Mouse (Mus musculus): ENCODE data around the gene Elp4. TPM values are rescaled to one million over a fixed set of nuclear protein-coding genes. Genes with fewer than 3 reads are reported as not detected.

Elp4 gene
- polyA plus RNA-seq, 1 experiment from 2014 or later, result 22.8 TPM

- WGBS, result 87% methylated on average over 6 of the region's 6 CpGs
- H3K4me1 ChIP-seq (replicated peaks; ENCODE audit: insufficient read depth, low read length), result no peaks in the 10 kb centered on the region
- no peak overlapping the region for H3K4me3 ChIP-seq (replicated peaks; ENCODE audit: low read depth, low read length)
- H3K4me2 ChIP-seq (ENCODE audit: low read length), result no peak overlapping the region
- no peaks in the 10 kb centered on the region for H3K9me3 ChIP-seq (replicated peaks; ENCODE audit: low read length)
- no peak overlapping the region for H3K27ac ChIP-seq
- DNase-seq (ENCODE audit: low spot score) (no peak), ATAC-seq (replicated peaks; ENCODE audit: low FRiP score, low read depth) (no peak)
- no peak for TF ChIP-seq CTCF (IDR thresholded peaks at IDR 0.05; ENCODE audit: low read depth)
- H3K9ac ChIP-seq (ENCODE audit: low read depth, low read length), result no peak overlapping the region
- H3K36me3 ChIP-seq (ENCODE audit: insufficient read depth, low read length), result no peaks in the 10 kb centered on the region
- H3K27me3 ChIP-seq (ENCODE audit: insufficient read depth, low read length), result no peaks in the 10 kb centered on the region
Observed at GRCm38 (mm10) chr2:105801536-105801935, 102.8 kb downstream of the Elp4 start.

- DNase-seq (ENCODE audit: low spot score), result peak; percentile 8
- 34% methylated on average over 1 of the region's 1 CpGs for WGBS
- ATAC-seq (replicated peaks; ENCODE audit: low FRiP score, low read depth), result no peak
- H3K4me1 ChIP-seq (replicated peaks; ENCODE audit: insufficient read depth, low read length), result no peaks in the 10 kb centered on the region
- H3K4me3 ChIP-seq (replicated peaks; ENCODE audit: low read depth, low read length), result no peak overlapping the region
- H3K9me3 ChIP-seq (replicated peaks; ENCODE audit: low read length), result no peaks in the 10 kb centered on the region
- no peak overlapping the region for H3K27ac ChIP-seq
- H3K36me3 ChIP-seq (ENCODE audit: insufficient read depth, low read length), result no peaks in the 10 kb centered on the region
- H3K4me2 ChIP-seq (ENCODE audit: low read length), result no peak overlapping the region
- TF ChIP-seq CTCF (IDR thresholded peaks at IDR 0.05; ENCODE audit: low read depth), result no peak
- no peak overlapping the region for H3K9ac ChIP-seq (ENCODE audit: low read depth, low read length)
- H3K27me3 ChIP-seq (ENCODE audit: insufficient read depth, low read length), result no peaks in the 10 kb centered on the region
Observed at GRCm38 (mm10) chr2:105800694-105801093, 103.7 kb downstream of the Elp4 start.

GRCm38 (mm10) chr2:105799840-105800239 lies 104.5 kb downstream of the Elp4 start:
- DNase-seq (ENCODE audit: low spot score), result peak; percentile 18
- H3K36me3 ChIP-seq (ENCODE audit: insufficient read depth, low read length), result no peaks in the 10 kb centered on the region
- H3K4me3 ChIP-seq (replicated peaks; ENCODE audit: low read depth, low read length), result no peak overlapping the region
- no peak overlapping the region for H3K9ac ChIP-seq (ENCODE audit: low read depth, low read length)
- H3K4me1 ChIP-seq (replicated peaks; ENCODE audit: insufficient read depth, low read length), result no peaks in the 10 kb centered on the region
- no peak overlapping the region for H3K27ac ChIP-seq
- H3K4me2 ChIP-seq (ENCODE audit: low read length), result no peak overlapping the region
- peak; percentile 53 for TF ChIP-seq CTCF (IDR thresholded peaks at IDR 0.05; ENCODE audit: low read depth)
- no peaks in the 10 kb centered on the region for H3K27me3 ChIP-seq (ENCODE audit: insufficient read depth, low read length)
- WGBS, result 76% methylated on average over 2 of the region's 2 CpGs
- ATAC-seq (replicated peaks; ENCODE audit: low FRiP score, low read depth), result no peak
- H3K9me3 ChIP-seq (replicated peaks; ENCODE audit: low read length), result no peaks in the 10 kb centered on the region

- Histone ChIP-seq H3K27me3 (ENCODE audit: insufficient read depth, low read length) (no peaks in the 10 kb centered on the region), H3K36me3 (ENCODE audit: insufficient read depth, low read length) (no peaks in the 10 kb centered on the region), H3K9me3 (replicated peaks; ENCODE audit: low read length) (no peaks in the 10 kb centered on the region), H3K9ac (ENCODE audit: low read depth, low read length) (no peak overlapping the region), H3K4me2 (ENCODE audit: low read length) (no peak overlapping the region), H3K4me1 (replicated peaks; ENCODE audit: insufficient read depth, low read length) (no peaks in the 10 kb centered on the region), H3K27ac (no peak overlapping the region), H3K4me3 (replicated peaks; ENCODE audit: low read depth, low read length) (no peak overlapping the region)
- no peak for TF ChIP-seq CTCF (IDR thresholded peaks at IDR 0.05; ENCODE audit: low read depth)
- no peak for DNase-seq (ENCODE audit: low spot score)
- no peak for ATAC-seq (replicated peaks; ENCODE audit: low FRiP score, low read depth)
Observed at GRCm38 (mm10) chr2:105797842-105798241, 106.5 kb downstream of the Elp4 start.

GRCm38 (mm10) chr2:105796101-105796500 lies 108.3 kb downstream of the Elp4 start:
- TF ChIP-seq CTCF (IDR thresholded peaks at IDR 0.05; ENCODE audit: low read depth), result no peak
- Histone ChIP-seq H3K36me3 (ENCODE audit: insufficient read depth, low read length) (no peaks in the 10 kb centered on the region), H3K9me3 (replicated peaks; ENCODE audit: low read length) (no peaks in the 10 kb centered on the region), H3K4me3 (replicated peaks; ENCODE audit: low read depth, low read length) (no peak overlapping the region), H3K9ac (ENCODE audit: low read depth, low read length) (no peak overlapping the region), H3K4me1 (replicated peaks; ENCODE audit: insufficient read depth, low read length) (no peaks in the 10 kb centered on the region), H3K4me2 (ENCODE audit: low read length) (no peak overlapping the region), H3K27ac (no peak overlapping the region), H3K27me3 (ENCODE audit: insufficient read depth, low read length) (no peaks in the 10 kb centered on the region)
- DNase-seq (ENCODE audit: low spot score) (no peak), ATAC-seq (replicated peaks; ENCODE audit: low FRiP score, low read depth) (no peak)

GRCm38 (mm10) chr2:105792339-105793120 lies 111.8 kb downstream of the Elp4 start:
- no peak overlapping the region for H3K4me3 ChIP-seq (replicated peaks; ENCODE audit: low read depth, low read length)
- no peak overlapping the region for H3K9ac ChIP-seq (ENCODE audit: low read depth, low read length)
- no peak overlapping the region for H3K4me2 ChIP-seq (ENCODE audit: low read length)
- ATAC-seq (replicated peaks; ENCODE audit: low FRiP score, low read depth) (no peak), DNase-seq (ENCODE audit: low spot score) (no peak)
- WGBS, result 78% methylated on average over 12 of the region's 12 CpGs
- no peaks in the 10 kb centered on the region for H3K27me3 ChIP-seq (ENCODE audit: insufficient read depth, low read length)
- H3K4me1 ChIP-seq (replicated peaks; ENCODE audit: insufficient read depth, low read length), result no peaks in the 10 kb centered on the region
- no peaks in the 10 kb centered on the region for H3K9me3 ChIP-seq (replicated peaks; ENCODE audit: low read length)
- TF ChIP-seq CTCF (IDR thresholded peaks at IDR 0.05; ENCODE audit: low read depth), result no peak
- no peak overlapping the region for H3K27ac ChIP-seq
- no peaks in the 10 kb centered on the region for H3K36me3 ChIP-seq (ENCODE audit: insufficient read depth, low read length)

- DNase-seq (ENCODE audit: low spot score), result no peak
- ATAC-seq (replicated peaks; ENCODE audit: low FRiP score, low read depth), result no peak
- Histone ChIP-seq H3K9ac (ENCODE audit: low read depth, low read length) (no peak overlapping the region), H3K4me1 (replicated peaks; ENCODE audit: insufficient read depth, low read length) (no peaks in the 10 kb centered on the region), H3K4me2 (ENCODE audit: low read length) (no peak overlapping the region), H3K27ac (no peak overlapping the region), H3K9me3 (replicated peaks; ENCODE audit: low read length) (no peaks in the 10 kb centered on the region), H3K27me3 (ENCODE audit: insufficient read depth, low read length) (no peaks in the 10 kb centered on the region), H3K36me3 (ENCODE audit: insufficient read depth, low read length) (no peaks in the 10 kb centered on the region), H3K4me3 (replicated peaks; ENCODE audit: low read depth, low read length) (no peak overlapping the region)
- 98% methylated on average over 1 of the region's 1 CpGs for WGBS
- no peak for TF ChIP-seq CTCF (IDR thresholded peaks at IDR 0.05; ENCODE audit: low read depth)
Observed at GRCm38 (mm10) chr2:105789936-105790335, 114.4 kb downstream of the Elp4 start.

Data from kidney, postnatal 0 days (tissue).